Mouse (Mus musculus) gonadal fat pad, adult 2 months (tissue): ENCODE data around the gene Clca3a1. TPM values are rescaled to one million over a fixed set of nuclear protein-coding genes. Genes with fewer than 3 reads are reported as not detected.
"Not testable (repeated sequence)": the region's sequence is repeated elsewhere in the genome, so short reads cannot be mapped to it uniquely, and the experiment has no call there.

Source experiments
- DNase-seq: peaks from one replicate; pipeline ENCODE4 v3.0.0-alpha.2; 2012; ENCODE audit warnings: low read depth
- polyA plus RNA-seq: library from polyadenylated mRNA; depleted of rRNA; stranded (reverse); fragments of >200 nt; gene quantifications from 2 replicates; pipeline ENCODE4 v1.2.3, GENCODE M21; 2012; rRNA removed

Clca3a1 gene
- polyA plus RNA-seq: 3.2 and 4.6 TPM in 2 replicates

GRCm38 (mm10) chr3:144760592-144761309 lies at the start of gene Clca3a1:
Gene Clca3a1 (minus strand): TSS chr3:144760977.
- DNase-seq: no peak

DNA sequence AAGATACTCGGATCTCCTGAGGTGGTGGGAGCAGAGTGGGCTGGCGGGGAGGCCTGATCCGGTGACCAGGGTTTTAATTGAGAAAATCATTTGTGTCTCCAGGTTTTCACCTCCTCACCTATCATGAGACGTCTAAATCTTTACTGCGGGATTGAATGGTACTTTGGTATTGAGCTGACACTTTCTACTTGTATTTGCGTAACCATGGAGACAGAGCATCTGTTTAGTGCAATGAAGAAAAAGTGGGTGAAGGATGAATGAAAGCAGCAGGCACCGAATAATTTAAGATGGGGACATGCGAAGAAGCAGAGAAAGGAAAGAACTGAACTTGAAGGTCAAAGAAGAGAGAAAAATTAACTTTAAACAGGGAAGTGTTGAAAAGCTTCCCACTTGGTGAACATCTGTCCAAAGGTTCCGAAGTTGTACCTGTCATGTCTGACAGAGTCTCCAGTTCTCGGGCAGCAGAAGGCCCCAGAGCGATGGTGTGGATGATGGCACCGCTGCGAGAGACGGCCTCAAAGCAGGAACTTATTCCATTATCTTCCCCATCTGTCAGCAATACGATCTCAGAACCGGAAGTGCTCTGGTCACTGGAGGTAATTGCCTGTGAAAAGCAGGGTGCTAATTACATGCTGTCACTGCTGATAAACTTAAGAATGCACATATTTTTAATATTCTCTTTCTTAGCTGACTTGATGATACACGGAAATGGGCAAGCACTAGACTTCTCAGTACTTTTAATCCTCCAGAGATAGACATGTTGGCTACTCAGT lies 47.6 kb upstream of the Clca3a1 start:
- DNase-seq: not testable (repeated sequence)

DNA sequence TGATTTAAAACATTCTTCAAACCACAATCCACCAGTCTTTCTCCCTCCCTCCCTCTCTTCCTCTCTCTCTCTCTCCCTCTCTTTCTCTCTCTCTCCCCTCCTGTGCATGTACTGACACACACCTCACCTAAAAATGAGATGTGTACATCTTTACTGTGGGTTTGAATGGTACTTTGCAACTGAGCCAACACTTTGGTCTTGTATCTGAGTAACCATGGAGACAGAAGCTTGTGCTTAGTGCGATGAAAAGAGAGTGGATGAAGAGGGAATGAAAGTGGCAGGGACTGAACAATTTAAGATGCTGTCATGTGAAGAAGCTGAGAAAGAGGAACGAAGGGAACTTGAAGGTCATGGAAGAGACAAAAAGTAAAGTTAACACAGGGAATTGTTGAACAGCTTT lies 45.8 kb upstream of the Clca3a1 start:
- not testable (repeated sequence) for DNase-seq

GRCm38 (mm10) chr3:144801861-144802260 lies 41.1 kb upstream of the Clca3a1 start:
- no peak for DNase-seq

- DNase-seq: no peak
Observed at GRCm38 (mm10) chr3:144785181-144786148, 24.7 kb upstream of the Clca3a1 start.

- DNase-seq: no peak
Observed at GRCm38 (mm10) chr3:144765161-144765560, 4.4 kb upstream of the Clca3a1 start.

GRCm38 (mm10) chr3:144761454-144761853 lies 677 bp upstream of the Clca3a1 start:
- no peak for DNase-seq

GRCm38 (mm10) chr3:144759719-144760118 lies 1.1 kb downstream of the Clca3a1 start:
- no peak for DNase-seq

DNA sequence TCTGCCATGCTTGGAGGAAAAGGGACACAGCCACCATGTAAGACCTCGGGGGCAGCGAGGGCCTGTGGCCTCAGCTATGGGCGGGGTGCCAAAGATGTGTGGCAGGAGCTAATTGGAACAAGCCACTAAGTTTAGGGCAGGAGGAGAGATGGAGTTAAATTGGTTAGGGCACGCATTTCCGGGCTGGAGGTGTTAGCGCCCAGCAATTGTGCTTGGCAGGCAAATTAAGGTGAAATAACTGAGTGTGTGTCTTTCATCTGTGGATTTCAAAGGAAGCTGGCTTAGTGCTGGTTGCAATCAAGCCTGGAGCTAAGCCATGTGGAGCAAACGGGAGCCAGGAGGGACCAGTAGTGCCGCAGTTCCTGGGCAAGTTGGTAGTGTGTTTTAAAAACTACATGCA lies 4.7 kb downstream of the Clca3a1 start:
- peak; percentile 6 for DNase-seq

DNA sequence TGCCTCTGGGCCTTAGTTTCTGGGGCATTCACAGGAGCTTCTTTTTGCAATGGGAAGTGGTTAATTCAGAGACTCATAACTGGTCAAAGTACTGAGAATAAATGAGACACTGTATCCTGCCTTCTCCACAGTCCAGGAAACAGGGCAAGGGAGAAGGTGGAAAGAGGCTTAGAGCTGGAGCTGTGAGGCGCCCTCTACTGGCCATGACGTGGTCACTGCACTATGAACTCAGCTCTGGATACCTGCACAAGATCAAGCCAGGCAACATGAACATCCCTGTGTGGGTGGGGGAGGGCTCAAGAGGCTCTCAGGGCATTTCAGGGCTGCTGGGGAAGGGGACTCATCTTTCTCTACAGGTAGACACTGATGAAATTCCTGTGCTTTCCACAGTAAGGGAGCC lies 7.7 kb downstream of the Clca3a1 start:
- no peak for DNase-seq

- not testable (repeated sequence) for DNase-seq
Observed at GRCm38 (mm10) chr3:144749062-144749963, 11.5 kb downstream of the Clca3a1 start.

- DNase-seq: not testable (repeated sequence)
Observed at GRCm38 (mm10) chr3:144747706-144748105, 13.1 kb downstream of the Clca3a1 start.

DNA sequence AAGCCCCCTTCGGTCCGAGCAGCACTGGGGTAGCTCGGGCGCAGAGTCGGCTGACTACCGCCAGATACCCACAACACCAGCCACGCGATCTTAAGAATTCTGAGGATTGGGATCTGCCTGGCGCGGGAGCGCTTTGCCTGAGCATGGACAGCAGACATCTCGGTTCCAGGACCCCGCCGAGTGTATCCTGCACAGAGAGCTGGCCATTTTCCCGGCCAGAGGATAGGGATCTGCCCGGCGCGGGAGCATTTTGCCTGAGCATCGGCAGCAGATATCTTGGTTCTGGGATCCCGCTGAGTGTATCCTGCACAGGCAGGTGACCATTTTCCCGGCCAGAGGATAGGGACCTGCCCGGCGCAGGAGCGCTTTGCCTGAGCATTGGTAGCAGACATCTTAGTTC lies 22.4 kb downstream of the Clca3a1 start:
- DNase-seq: not testable (repeated sequence)

GRCm38 (mm10) chr3:144736831-144737230 lies 23.9 kb downstream of the Clca3a1 start:
- DNase-seq: no peak

DNA sequence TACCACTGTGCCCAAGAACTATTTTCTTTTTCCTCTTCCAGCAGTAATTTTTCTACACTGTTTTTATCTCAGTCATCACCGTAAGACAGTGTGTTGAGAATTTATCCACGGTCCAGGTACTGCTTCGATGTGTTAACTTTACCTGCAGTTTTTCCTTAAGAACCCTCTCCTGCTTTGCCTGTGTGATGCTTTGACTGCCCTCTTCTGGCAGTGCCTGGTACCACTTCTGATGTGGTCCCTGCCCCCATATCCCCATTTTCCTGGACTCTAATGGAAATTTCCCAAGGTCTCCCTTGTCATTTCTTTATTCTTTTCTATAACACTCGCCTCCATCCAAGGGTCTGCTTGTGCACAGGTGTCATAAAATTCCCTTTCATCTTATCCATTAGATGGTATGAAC lies 37.3 kb downstream of the Clca3a1 start:
- no peak for DNase-seq

DNA sequence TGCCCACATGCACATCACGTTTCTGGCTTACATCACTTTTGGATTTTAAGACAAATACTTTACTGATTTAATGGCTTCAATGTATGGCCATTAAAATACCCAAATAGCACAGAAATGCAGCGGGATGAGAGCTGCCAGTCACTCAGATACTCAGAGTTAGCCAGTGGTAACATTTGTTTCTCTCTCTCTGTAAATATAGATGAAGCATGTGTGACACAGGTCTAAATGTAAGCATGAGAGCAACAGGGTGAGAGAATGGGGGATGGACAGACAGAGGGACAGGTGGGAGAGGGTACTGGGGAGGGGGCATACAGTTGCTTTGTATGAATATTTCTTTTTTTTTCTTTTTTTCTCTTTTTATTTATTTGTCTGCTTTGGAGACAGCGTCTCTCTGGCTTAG lies 38.2 kb downstream of the Clca3a1 start:
- DNase-seq: not testable (repeated sequence)

DNA sequence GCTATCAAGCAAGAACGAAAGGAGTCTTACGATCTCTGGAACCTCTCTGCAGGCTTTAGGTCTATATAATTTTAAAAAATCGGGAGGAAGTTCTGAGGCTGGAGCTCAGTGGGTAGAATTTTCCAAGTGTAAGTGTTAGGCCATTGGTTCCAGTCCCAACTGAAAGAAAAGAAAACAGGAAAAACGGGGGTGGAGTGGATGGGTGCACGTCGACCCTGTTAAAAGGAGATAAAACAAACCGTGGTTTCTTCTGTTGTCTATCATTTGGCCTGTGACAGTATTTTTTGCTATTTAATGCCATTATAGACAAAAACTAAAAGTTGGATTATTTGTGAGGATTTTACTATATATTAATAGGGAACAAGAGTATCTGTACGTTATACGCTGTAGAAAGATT lies 38.9 kb downstream of the Clca3a1 start:
- DNase-seq: no peak

GRCm38 (mm10) chr3:144721077-144721859 lies 39.5 kb downstream of the Clca3a1 start:
- DNase-seq: no peak

DNA sequence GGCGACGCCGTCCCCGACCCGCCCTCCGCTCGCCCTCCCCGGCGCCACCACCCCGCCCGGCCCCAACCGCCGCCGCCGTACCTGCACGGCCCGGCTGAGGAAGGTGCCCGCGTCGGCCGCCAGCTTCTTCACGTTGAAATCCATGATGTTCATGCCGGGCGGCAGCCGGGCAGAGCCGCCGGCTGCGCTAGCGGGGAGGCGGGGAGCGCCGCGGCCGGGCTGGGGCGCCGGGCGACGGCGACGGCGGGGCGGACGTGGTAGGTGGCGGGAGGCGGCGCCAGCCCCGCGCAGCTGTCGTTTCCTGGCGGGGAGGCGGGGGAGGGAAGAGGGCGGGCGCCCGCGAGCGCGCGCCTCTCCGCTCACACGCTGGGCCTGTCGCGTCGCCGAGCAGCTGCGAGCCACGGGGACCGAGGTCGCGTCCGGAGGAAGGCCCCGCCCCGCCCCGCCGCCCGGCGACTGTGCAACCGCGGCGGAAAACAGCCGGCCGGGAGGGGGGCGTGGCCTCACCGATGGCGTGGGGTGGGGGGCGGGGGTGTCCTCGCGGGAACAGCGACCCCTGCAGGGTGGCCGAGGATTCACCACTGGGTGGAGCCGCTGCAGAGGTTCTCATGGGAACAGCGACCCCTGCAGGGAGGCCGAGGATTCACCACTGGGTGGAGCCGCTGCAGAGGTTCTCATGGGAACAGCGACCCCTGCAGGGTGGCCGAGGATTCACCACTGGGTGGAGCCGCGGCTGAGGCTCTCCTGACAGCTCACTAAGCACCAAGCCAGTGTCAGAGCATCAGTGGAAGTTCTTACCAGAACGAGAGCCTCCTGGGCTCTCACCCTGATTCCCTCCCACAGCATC lies 40.7 kb downstream of the Clca3a1 start, which contains the start of gene Sh3glb1:
TSS of gene Sh3glb1 (minus strand) at position 435 of the 847 bp plus-strand sequence.
- DNase-seq: no peak
